Mouse (Mus musculus): Measurements from ENCODE around the gene Olfr330. TPM values are rescaled to one million over a fixed set of nuclear protein-coding genes. Genes with fewer than 3 reads are reported as not detected.

Olfr330 gene
- polyA plus RNA-seq, 1 experiment: not detected

- TF ChIP-seq POLR2A (IDR thresholded peaks at IDR 0.05; ENCODE audit: low read depth, low read length) (no peak), CTCF (conservative IDR thresholded peaks at IDR 0.05; ENCODE audit: insufficient read depth, insufficient read length, low read depth, low read length) (no peak)
- no peak for DNase-seq
- no peak overlapping the region for H3K4me3 ChIP-seq (ENCODE audit: insufficient read depth, low read depth, low read length)
- no peak overlapping the region for H3K27ac ChIP-seq (ENCODE audit: insufficient read depth, low read depth, low read length)
- WGBS: 35% methylated on average over 3 of the region's 3 CpGs
- H3K4me1 ChIP-seq (ENCODE audit: control insufficient read depth, insufficient read depth, low read length): no peaks in the 10 kb centered on the region
- no peaks in the 10 kb centered on the region for H3K36me3 ChIP-seq (ENCODE audit: control insufficient read depth, insufficient read depth, low read length)
- no peaks in the 10 kb centered on the region for H3K27me3 ChIP-seq (replicated peaks; ENCODE audit: control insufficient read depth, insufficient read depth, low read length)
These were observed 35.3 kb downstream of the Olfr330 start for GRCm38 (mm10) chr11:58499290-58499689.

- TF ChIP-seq CTCF (conservative IDR thresholded peaks at IDR 0.05; ENCODE audit: insufficient read depth, insufficient read length, low read depth, low read length) (no peak), POLR2A (IDR thresholded peaks at IDR 0.05; ENCODE audit: low read depth, low read length) (no peak)
- Histone ChIP-seq H3K27ac (ENCODE audit: insufficient read depth, low read depth, low read length) (no peak overlapping the region), H3K27me3 (replicated peaks; ENCODE audit: control insufficient read depth, insufficient read depth, low read length) (no peaks in the 10 kb centered on the region), H3K36me3 (ENCODE audit: control insufficient read depth, insufficient read depth, low read length) (no peaks in the 10 kb centered on the region), H3K4me3 (ENCODE audit: insufficient read depth, low read depth, low read length) (no peak overlapping the region), H3K4me1 (ENCODE audit: control insufficient read depth, insufficient read depth, low read length) (no peaks in the 10 kb centered on the region)
- DNase-seq: no peak
- 80% methylated on average over 9 of the region's 9 CpGs for WGBS
These were observed 35.9 kb downstream of the Olfr330 start for GRCm38 (mm10) chr11:58498761-58499160.

- no peaks in the 10 kb centered on the region for H3K4me1 ChIP-seq (ENCODE audit: control insufficient read depth, insufficient read depth, low read length)
- TF ChIP-seq POLR2A (IDR thresholded peaks at IDR 0.05; ENCODE audit: low read depth, low read length) (no peak), CTCF (conservative IDR thresholded peaks at IDR 0.05; ENCODE audit: insufficient read depth, insufficient read length, low read depth, low read length) (no peak)
- 65% methylated on average over 2 of the region's 2 CpGs for WGBS
- no peaks in the 10 kb centered on the region for H3K36me3 ChIP-seq (ENCODE audit: control insufficient read depth, insufficient read depth, low read length)
- H3K27ac ChIP-seq (ENCODE audit: insufficient read depth, low read depth, low read length): no peak within 1 kb of the TSS
- H3K4me3 ChIP-seq (ENCODE audit: insufficient read depth, low read depth, low read length): no peak within 1 kb of the TSS
- H3K27me3 ChIP-seq (replicated peaks; ENCODE audit: control insufficient read depth, insufficient read depth, low read length): no peaks in the 10 kb centered on the region
- DNase-seq: no peak
These were observed 42.2 kb downstream of the Olfr330 start, which contains the start of gene Olfr332 for GRCm38 (mm10) chr11:58492455-58492854. Olfr332 (minus strand) TSS chr11:58492555.

Other genes starting within 250 kb of the Olfr330 start
- gene Zfp692, start 227.8 kb downstream of the Olfr330 start, polyA plus RNA-seq (2012; rRNA removed): 14.8 and 20.8 TPM in 2 replicates
- 30.8 and 38.3 TPM in 2 replicates for gene Zfp672, start 204.5 kb downstream of the Olfr330 start, polyA plus RNA-seq (2012; rRNA removed)
- 29.7 and 32.8 TPM in 2 replicates for gene Sh3bp5l, start 204.1 kb downstream of the Olfr330 start, polyA plus RNA-seq (2012; rRNA removed)
- gene Lypd8, start 155.8 kb downstream of the Olfr330 start, polyA plus RNA-seq (2012; rRNA removed): 0.22 and 0.31 TPM in 2 replicates
- not detected in 2 replicates for gene 1810065E05Rik, start 113.7 kb downstream of the Olfr330 start, polyA plus RNA-seq (2012; rRNA removed)
- not detected in 2 replicates for gene Gm12253, start 102.3 kb downstream of the Olfr330 start, polyA plus RNA-seq (2012; rRNA removed)
- gene Lypd9, start 81.9 kb downstream of the Olfr330 start, polyA plus RNA-seq (2012; rRNA removed): not detected in 2 replicates
- gene Olfr30, start 72.6 kb downstream of the Olfr330 start, polyA plus RNA-seq (2012; rRNA removed): not detected in 2 replicates
- gene Olfr332, start 42.3 kb downstream of the Olfr330 start, polyA plus RNA-seq (2012; rRNA removed): not detected in 2 replicates
- gene Olfr331, start 32.3 kb downstream of the Olfr330 start, polyA plus RNA-seq (2012; rRNA removed): not detected in 2 replicates
- not detected in 2 replicates for gene Olfr329-ps, start 11.6 kb upstream of the Olfr330 start, polyA plus RNA-seq (2012; rRNA removed)
- not detected in 2 replicates for gene Olfr328, start 20.8 kb upstream of the Olfr330 start, polyA plus RNA-seq (2012; rRNA removed)
- not detected in 2 replicates for gene Olfr224, start 35.7 kb upstream of the Olfr330 start, polyA plus RNA-seq (2012; rRNA removed)
- not detected in 2 replicates for gene Olfr325, start 42.9 kb upstream of the Olfr330 start, polyA plus RNA-seq (2012; rRNA removed)
- not detected in 2 replicates for gene Olfr324, start 60.3 kb upstream of the Olfr330 start, polyA plus RNA-seq (2012; rRNA removed)
- not detected in 2 replicates for gene 2210407C18Rik, start 81.2 kb upstream of the Olfr330 start, polyA plus RNA-seq (2012; rRNA removed)
- gene Olfr323, start 95.7 kb upstream of the Olfr330 start, polyA plus RNA-seq (2012; rRNA removed): not detected in 2 replicates
- not detected in 2 replicates for gene Trim58, start 105.6 kb upstream of the Olfr330 start, polyA plus RNA-seq (2012; rRNA removed)
- not detected in 2 replicates for gene Olfr322, start 123.9 kb upstream of the Olfr330 start, polyA plus RNA-seq (2012; rRNA removed)
- gene Olfr320, start 146.3 kb upstream of the Olfr330 start, polyA plus RNA-seq (2012; rRNA removed): not detected in 2 replicates
- gene Olfr319, start 164.3 kb upstream of the Olfr330 start, polyA plus RNA-seq (2012; rRNA removed): not detected in 2 replicates
- not detected in 2 replicates for gene Olfr318, start 189.2 kb upstream of the Olfr330 start, polyA plus RNA-seq (2012; rRNA removed)
- not detected in 2 replicates for gene Olfr317, start 204.4 kb upstream of the Olfr330 start, polyA plus RNA-seq (2012; rRNA removed)
- not detected in 2 replicates for gene Olfr316, start 217.9 kb upstream of the Olfr330 start, polyA plus RNA-seq (2012; rRNA removed)
- gene Olfr315, start 238.4 kb upstream of the Olfr330 start, polyA plus RNA-seq (2012; rRNA removed): not detected in 2 replicates
- gene Olfr314, start 248.1 kb upstream of the Olfr330 start, polyA plus RNA-seq (2012; rRNA removed): not detected in 2 replicates

Data from kidney, adult 2 months (tissue).